Mouse (Mus musculus): ENCODE data around the gene Helq. TPM values are rescaled to one million over a fixed set of nuclear protein-coding genes. Genes with fewer than 3 reads are reported as not detected.

The Helq gene
- polyA plus RNA-seq, 1 experiment, result 37.6 TPM

DNA sequence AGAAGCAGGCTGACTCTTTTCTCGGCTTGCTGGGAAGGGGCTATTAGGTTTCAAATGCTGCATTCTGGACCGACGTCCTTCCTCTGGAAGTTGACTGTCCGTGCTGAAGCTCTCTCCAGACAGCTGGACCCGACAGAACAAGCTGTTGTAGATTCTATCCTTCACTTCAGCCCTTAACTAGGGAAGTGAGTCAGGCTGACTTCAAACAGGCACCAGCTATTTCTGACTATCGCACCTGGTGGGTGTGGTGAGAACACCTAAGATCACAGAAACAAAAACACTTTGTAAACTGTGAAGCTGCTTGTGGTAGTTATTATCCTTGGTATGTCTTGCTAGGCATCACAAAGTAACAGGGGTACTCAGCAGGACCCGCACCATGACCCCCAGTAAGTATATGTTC, 28.1 kb upstream of the Helq start:
- Histone ChIP-seq H3K4me1 (ENCODE audit: control insufficient read depth, insufficient read depth, low read length) (no peaks in the 10 kb centered on the region), H3K27ac (ENCODE audit: insufficient read depth, low read length) (no peak overlapping the region), H3K27me3 (ENCODE audit: control insufficient read depth, insufficient read depth, low read length, poor library complexity, severe bottlenecking) (no peaks in the 10 kb centered on the region), H3K4me3 (ENCODE audit: low read depth, low read length) (no peak overlapping the region), H3K9ac (ENCODE audit: low read depth, poor library complexity, severe bottlenecking) (no peak overlapping the region), H3K9me3 (replicated peaks; ENCODE audit: control insufficient read depth, insufficient read depth, low read length, poor library complexity, severe bottlenecking) (no peaks in the 10 kb centered on the region), H3K36me3 (ENCODE audit: control insufficient read depth, insufficient read depth, low read length, poor library complexity, severe bottlenecking) (no peaks in the 10 kb centered on the region)
- TF ChIP-seq CTCF (IDR thresholded peaks at IDR 0.05; ENCODE audit: low read depth, low read length), result no peak
- TF ChIP-seq EP300 (IDR thresholded peaks at IDR 0.05; ENCODE audit: insufficient read depth, low read depth, low read length), result no peak
- TF ChIP-seq POLR2A (IDR thresholded peaks at IDR 0.05; ENCODE audit: insufficient read depth, low read length), result no peak

DNA sequence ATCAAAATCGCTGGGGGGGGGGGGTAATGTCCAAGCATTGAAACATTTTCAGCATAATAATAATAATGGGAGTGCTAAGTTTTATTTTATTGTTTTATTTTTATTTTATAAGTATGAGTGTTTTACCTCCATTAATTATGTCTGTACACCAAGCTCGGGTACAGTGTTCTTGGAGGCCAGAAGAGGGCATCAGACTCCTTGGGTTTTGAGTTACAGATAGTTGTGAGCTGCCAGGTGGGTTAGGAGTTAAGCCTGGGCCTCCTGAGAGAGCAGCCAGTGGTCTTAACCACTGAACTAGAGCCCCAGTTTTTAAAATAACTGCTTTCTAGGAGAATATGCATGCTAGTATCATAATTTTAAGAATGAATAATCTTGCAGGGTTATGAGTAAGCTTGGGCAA, 27.6 kb upstream of the Helq start:
- Histone ChIP-seq H3K4me1 (ENCODE audit: control insufficient read depth, insufficient read depth, low read length) (no peaks in the 10 kb centered on the region), H3K4me3 (ENCODE audit: low read depth, low read length) (no peak overlapping the region), H3K27ac (ENCODE audit: insufficient read depth, low read length) (no peak overlapping the region), H3K9me3 (replicated peaks; ENCODE audit: control insufficient read depth, insufficient read depth, low read length, poor library complexity, severe bottlenecking) (no peaks in the 10 kb centered on the region), H3K27me3 (ENCODE audit: control insufficient read depth, insufficient read depth, low read length, poor library complexity, severe bottlenecking) (no peaks in the 10 kb centered on the region), H3K9ac (ENCODE audit: low read depth, poor library complexity, severe bottlenecking) (no peak overlapping the region), H3K36me3 (ENCODE audit: control insufficient read depth, insufficient read depth, low read length, poor library complexity, severe bottlenecking) (no peaks in the 10 kb centered on the region)
- TF ChIP-seq EP300 (IDR thresholded peaks at IDR 0.05; ENCODE audit: insufficient read depth, low read depth, low read length), result no peak
- no peak for TF ChIP-seq POLR2A (IDR thresholded peaks at IDR 0.05; ENCODE audit: insufficient read depth, low read length)
- peak; percentile 14 for TF ChIP-seq CTCF (IDR thresholded peaks at IDR 0.05; ENCODE audit: low read depth, low read length)

DNA sequence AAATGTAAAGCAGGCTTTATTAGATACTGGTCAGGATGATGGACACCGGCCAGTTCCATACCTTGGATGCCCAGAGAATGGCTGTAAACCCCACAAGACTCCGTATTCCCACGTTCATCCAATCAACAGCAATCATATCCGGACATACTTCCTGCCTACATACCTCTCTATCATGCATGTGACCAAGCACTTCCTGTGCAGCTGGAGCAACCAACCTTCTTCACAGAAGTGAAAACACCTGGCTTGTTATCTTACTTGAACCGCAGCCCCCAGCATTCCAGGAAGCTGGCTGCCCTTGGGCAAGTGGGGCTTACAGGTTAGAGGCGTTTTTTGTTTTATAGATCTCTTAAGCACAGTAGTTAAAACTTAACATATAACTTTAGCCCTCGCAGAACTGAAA, 24.4 kb upstream of the Helq start:
- no peaks in the 10 kb centered on the region for H3K4me1 ChIP-seq (ENCODE audit: control insufficient read depth, insufficient read depth, low read length)
- H3K27me3 ChIP-seq (ENCODE audit: control insufficient read depth, insufficient read depth, low read length, poor library complexity, severe bottlenecking), result no peaks in the 10 kb centered on the region
- no peak overlapping the region for H3K9ac ChIP-seq (ENCODE audit: low read depth, poor library complexity, severe bottlenecking)
- 0 out of 2 replicates have a peak, but pooled peaks cover 5% of the 10 kb centered on the region for H3K36me3 ChIP-seq (ENCODE audit: control insufficient read depth, insufficient read depth, low read length, poor library complexity, severe bottlenecking)
- no peak overlapping the region for H3K27ac ChIP-seq (ENCODE audit: insufficient read depth, low read length)
- no peaks in the 10 kb centered on the region for H3K9me3 ChIP-seq (replicated peaks; ENCODE audit: control insufficient read depth, insufficient read depth, low read length, poor library complexity, severe bottlenecking)
- no peak overlapping the region for H3K4me3 ChIP-seq (ENCODE audit: low read depth, low read length)
- TF ChIP-seq CTCF (IDR thresholded peaks at IDR 0.05; ENCODE audit: low read depth, low read length) (no peak), EP300 (IDR thresholded peaks at IDR 0.05; ENCODE audit: insufficient read depth, low read depth, low read length) (no peak), POLR2A (IDR thresholded peaks at IDR 0.05; ENCODE audit: insufficient read depth, low read length) (no peak)

DNA sequence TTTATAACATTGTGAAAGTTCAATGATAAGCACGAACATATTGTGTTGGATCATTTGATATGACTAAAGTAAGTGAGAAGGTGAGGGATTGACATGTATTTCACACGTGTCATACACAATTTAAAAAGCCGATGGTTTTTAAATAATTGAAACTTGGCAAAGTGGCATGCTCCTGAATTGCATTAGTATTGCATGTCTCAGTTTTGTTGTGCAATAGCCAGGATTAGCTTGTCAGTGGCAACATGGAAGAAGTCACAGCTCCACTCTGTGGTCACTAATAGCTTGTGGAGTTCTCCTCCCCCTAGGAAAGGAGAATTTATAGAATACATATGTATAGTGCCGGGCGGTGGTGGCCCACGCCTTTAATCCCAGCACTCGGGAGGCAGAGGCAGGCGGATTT, 23.0 kb upstream of the Helq start:
- no peaks in the 10 kb centered on the region for H3K27me3 ChIP-seq (ENCODE audit: control insufficient read depth, insufficient read depth, low read length, poor library complexity, severe bottlenecking)
- H3K9ac ChIP-seq (ENCODE audit: low read depth, poor library complexity, severe bottlenecking), result no peak overlapping the region
- H3K9me3 ChIP-seq (replicated peaks; ENCODE audit: control insufficient read depth, insufficient read depth, low read length, poor library complexity, severe bottlenecking), result no peaks in the 10 kb centered on the region
- H3K36me3 ChIP-seq (ENCODE audit: control insufficient read depth, insufficient read depth, low read length, poor library complexity, severe bottlenecking), result peaks cover 13% of the 10 kb centered on the region
- TF ChIP-seq CTCF (IDR thresholded peaks at IDR 0.05; ENCODE audit: low read depth, low read length), result no peak
- no peak for TF ChIP-seq POLR2A (IDR thresholded peaks at IDR 0.05; ENCODE audit: insufficient read depth, low read length)
- TF ChIP-seq EP300 (IDR thresholded peaks at IDR 0.05; ENCODE audit: insufficient read depth, low read depth, low read length), result no peak
- no peaks in the 10 kb centered on the region for H3K4me1 ChIP-seq (ENCODE audit: control insufficient read depth, insufficient read depth, low read length)
- no peak overlapping the region for H3K4me3 ChIP-seq (ENCODE audit: low read depth, low read length)
- no peak overlapping the region for H3K27ac ChIP-seq (ENCODE audit: insufficient read depth, low read length)

DNA sequence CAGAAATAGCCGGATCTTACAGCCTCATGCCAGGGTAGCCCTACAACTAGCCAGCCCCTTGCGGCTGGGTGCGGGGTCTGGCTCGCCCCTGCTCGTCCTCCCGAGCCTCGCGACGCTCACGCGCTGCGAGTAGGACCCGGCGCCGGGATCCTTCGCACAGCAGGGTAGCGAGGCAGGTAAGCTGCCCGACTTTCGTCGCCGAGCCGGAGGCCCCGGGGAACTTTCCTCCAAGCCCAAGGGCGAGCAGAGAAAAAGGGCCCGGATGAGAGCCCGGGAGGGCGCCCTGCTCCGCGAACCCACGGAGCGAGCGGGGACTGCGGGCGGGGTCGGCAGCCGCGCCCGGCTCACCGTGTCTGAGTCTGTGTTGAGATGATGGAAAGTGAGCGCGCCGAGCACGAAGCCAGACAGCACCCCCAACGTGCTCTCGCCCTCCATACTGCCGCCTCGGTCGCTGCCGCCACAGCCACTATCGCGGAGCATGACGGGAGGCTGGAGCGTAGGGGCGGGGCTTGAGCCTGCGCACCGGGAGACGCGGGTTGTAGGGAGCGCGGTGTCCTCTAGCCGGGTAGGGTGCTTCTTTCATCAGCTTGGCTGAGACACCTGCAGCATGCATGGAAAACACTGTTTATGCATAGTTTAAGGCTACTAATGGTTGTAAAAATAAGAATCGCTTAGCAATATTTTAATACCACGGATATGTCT, 22.2 kb upstream of the Helq start, which contains the start of gene Abraxas1:
Gene Abraxas1 (minus strand): TSS at position 483 of the 702 bp plus-strand sequence.
- Histone ChIP-seq H3K27me3 (ENCODE audit: control insufficient read depth, insufficient read depth, low read length, poor library complexity, severe bottlenecking) (no peaks in the 10 kb centered on the region), H3K9me3 (replicated peaks; ENCODE audit: control insufficient read depth, insufficient read depth, low read length, poor library complexity, severe bottlenecking) (no peaks in the 10 kb centered on the region), H3K4me1 (ENCODE audit: control insufficient read depth, insufficient read depth, low read length) (no peaks in the 10 kb centered on the region), H3K4me3 (ENCODE audit: low read depth, low read length) (peak within 1 kb of the TSS; percentile 80), H3K9ac (ENCODE audit: low read depth, poor library complexity, severe bottlenecking) (peak within 1 kb of the TSS; percentile 95), H3K27ac (ENCODE audit: insufficient read depth, low read length) (peak within 1 kb of the TSS; percentile 16; the same call in 1 of the 2 replicates), H3K36me3 (ENCODE audit: control insufficient read depth, insufficient read depth, low read length, poor library complexity, severe bottlenecking) (peaks cover 13% of the 10 kb centered on the region)
- TF ChIP-seq CTCF (IDR thresholded peaks at IDR 0.05; ENCODE audit: low read depth, low read length) (no peak), POLR2A (IDR thresholded peaks at IDR 0.05; ENCODE audit: insufficient read depth, low read length) (peak; percentile 95), EP300 (IDR thresholded peaks at IDR 0.05; ENCODE audit: insufficient read depth, low read depth, low read length) (no peak)
